Mouse (Mus musculus) embryonic facial prominence, embryonic 12.5 days (tissue): ENCODE results near the gene Sox13. TPM values are rescaled to one million over a fixed set of nuclear protein-coding genes. Genes with fewer than 3 reads are reported as not detected.

Experiments
- ATAC-seq: fragments of 200-750 bp; cut with Nextera tagmentation; 2 replicates; pipeline ENCODE4 v1.8.0; 2017; ENCODE audit not compliant: insufficient number of reproducible peaks, insufficient read depth, low FRiP score, low TSS enrichment
- H3K27ac ChIP-seq: fragments of 300-500 bp; sonication (generic); 2 replicates; pipeline ENCODE4 v1.5.1; 2016; ENCODE audit warnings: mild to moderate bottlenecking
- H3K27me3 ChIP-seq: fragments of 300-500 bp; sonication (generic); 2 replicates; pipeline ENCODE4 v1.6.1; 2016; ENCODE audit warnings: mild to moderate bottlenecking, moderate library complexity
- H3K36me3 ChIP-seq: fragments of 300-500 bp; sonication (generic); 2 replicates; pipeline ENCODE4 v1.6.1; 2016; ENCODE audit warnings: mild to moderate bottlenecking
- H3K4me1 ChIP-seq: fragments of 300-500 bp; sonication (generic); 2 replicates; pipeline ENCODE4 v1.6.1; 2016
- H3K4me2 ChIP-seq: fragments of 300-500 bp; sonication (generic); replicated peaks from 2 replicates; pipeline ENCODE4 v1.6.1; 2016; ENCODE audit warnings: mild to moderate bottlenecking, moderate library complexity
- H3K4me3 ChIP-seq: fragments of 300-500 bp; sonication (generic); 2 replicates; pipeline ENCODE4 v1.5.1; 2016; ENCODE audit warnings: mild to moderate bottlenecking
- H3K9ac ChIP-seq: fragments of 300-500 bp; sonication (generic); 2 replicates; pipeline ENCODE4 v1.6.1; 2016; ENCODE audit warnings: mild to moderate bottlenecking, moderate library complexity
- H3K9me3 ChIP-seq: fragments of 300-500 bp; sonication (generic); 2 replicates; pipeline ENCODE4 v1.6.1; 2016; ENCODE audit warnings: mild to moderate bottlenecking, moderate library complexity
- WGBS: fragments of 180-500 bp; shearing (Covaris S2); methylation state at CpG from one replicate; pipeline ENCODE4 v1.1.7; 2016; 5-methylcytosine and 5-hydroxymethylcytosine counted together
- polyA plus RNA-seq: library from polyadenylated mRNA; unstranded; fragments of >200 nt; fragmentation: Nextera tagmentation; extraction: Ambion mirVana; gene quantifications from 2 replicates; pipeline ENCODE4 v1.2.1, GENCODE M21; 2016

The Sox13 gene
- polyA plus RNA-seq, 1 experiment from 2014 or later, result 9.4 TPM

- H3K27ac ChIP-seq, result 0 out of 2 replicates have a peak overlapping the region, but pooled peaks have one; percentile 73
- peak overlapping the region; percentile 75 for H3K4me3 ChIP-seq
- WGBS, result 0% methylated on average over 31 of the region's 31 CpGs
- peaks cover 22% of the 10 kb centered on the region for H3K4me1 ChIP-seq
- no peak for ATAC-seq
- no peaks in the 10 kb centered on the region; the same call in 1 of the 2 replicates for H3K27me3 ChIP-seq
- H3K36me3 ChIP-seq, result no peaks in the 10 kb centered on the region
- peak overlapping the region; percentile 60 for H3K9ac ChIP-seq
- no peaks in the 10 kb centered on the region for H3K9me3 ChIP-seq
- peak overlapping the region; percentile 99 for H3K4me2 ChIP-seq
Observed at GRCm38 (mm10) chr1:133423166-133423542, 1.0 kb downstream of the Sox13 start.

- H3K27ac ChIP-seq, result peak overlapping the region; percentile 36; the same call in 1 of the 2 replicates
- under 1% methylated on average over 29 of the region's 29 CpGs for WGBS
Observed at GRCm38 (mm10) chr1:133422615-133423161, 1.5 kb downstream of the Sox13 start.

GRCm38 (mm10) chr1:133421975-133422570, 2.1 kb downstream of the Sox13 start:
- Histone ChIP-seq H3K27ac (no peak overlapping the region), H3K27me3 (no peaks in the 10 kb centered on the region; the same call in 1 of the 2 replicates), H3K9me3 (no peaks in the 10 kb centered on the region), H3K9ac (peak overlapping the region; percentile 60), H3K36me3 (no peaks in the 10 kb centered on the region), H3K4me2 (peak overlapping the region; percentile 99), H3K4me3 (peak overlapping the region; percentile 75), H3K4me1 (peaks cover 30% of the 10 kb centered on the region)
- ATAC-seq, result no peak
- whole genome bisulfite sequencing, result 39% methylated on average over 16 of the region's 16 CpGs

More at GRCm38 (mm10) chr1:133422615-133423161, 1.5 kb downstream of the Sox13 start:
- H3K9ac ChIP-seq, result peak overlapping the region; percentile 60
- H3K27me3 ChIP-seq, result no peaks in the 10 kb centered on the region; the same call in 1 of the 2 replicates
- H3K9me3 ChIP-seq, result no peaks in the 10 kb centered on the region
- no peaks in the 10 kb centered on the region for H3K36me3 ChIP-seq
- H3K4me2 ChIP-seq, result peak overlapping the region; percentile 99
- peaks cover 27% of the 10 kb centered on the region for H3K4me1 ChIP-seq
- peak overlapping the region; percentile 75 for H3K4me3 ChIP-seq
- ATAC-seq, result no peak

GRCm38 (mm10) chr1:133421061-133421460, 3.1 kb downstream of the Sox13 start:
- H3K4me2 ChIP-seq, result no peak overlapping the region
- WGBS, result 55% methylated on average over 2 of the region's 2 CpGs
- no peaks in the 10 kb centered on the region for H3K9me3 ChIP-seq
- H3K27ac ChIP-seq, result no peak overlapping the region
- no peak overlapping the region for H3K4me3 ChIP-seq
- ATAC-seq, result no peak
- H3K36me3 ChIP-seq, result no peaks in the 10 kb centered on the region
- H3K4me1 ChIP-seq, result peaks cover 30% of the 10 kb centered on the region
- H3K9ac ChIP-seq, result no peak overlapping the region
- no peaks in the 10 kb centered on the region; the same call in 1 of the 2 replicates for H3K27me3 ChIP-seq

- no peaks in the 10 kb centered on the region for H3K36me3 ChIP-seq
- H3K4me2 ChIP-seq, result no peak overlapping the region
- H3K27ac ChIP-seq, result no peak overlapping the region
- H3K27me3 ChIP-seq, result no peaks in the 10 kb centered on the region; the same call in 1 of the 2 replicates
- 43% methylated on average over 3 of the region's 3 CpGs for WGBS
- H3K9ac ChIP-seq, result no peak overlapping the region
- H3K4me3 ChIP-seq, result no peak overlapping the region
- no peak for ATAC-seq
- H3K4me1 ChIP-seq, result peaks cover 30% of the 10 kb centered on the region
- H3K9me3 ChIP-seq, result no peaks in the 10 kb centered on the region
Observed at GRCm38 (mm10) chr1:133420491-133420890, 3.7 kb downstream of the Sox13 start.

GRCm38 (mm10) chr1:133419178-133419834, 4.9 kb downstream of the Sox13 start:
- Histone ChIP-seq H3K36me3 (no peaks in the 10 kb centered on the region), H3K9ac (no peak overlapping the region), H3K4me3 (no peak overlapping the region), H3K4me2 (no peak overlapping the region), H3K27me3 (no peaks in the 10 kb centered on the region; the same call in 1 of the 2 replicates), H3K27ac (no peak overlapping the region; the same call in 1 of the 2 replicates), H3K9me3 (no peaks in the 10 kb centered on the region), H3K4me1 (peaks cover 34% of the 10 kb centered on the region)
- ATAC-seq, result no peak
- WGBS, result 83% methylated on average over 3 of the region's 3 CpGs

- no peaks in the 10 kb centered on the region for H3K9me3 ChIP-seq
- H3K4me1 ChIP-seq, result peaks cover 34% of the 10 kb centered on the region
- peak overlapping the region; percentile 52 for H3K4me2 ChIP-seq
- H3K36me3 ChIP-seq, result no peaks in the 10 kb centered on the region
- H3K27me3 ChIP-seq, result no peaks in the 10 kb centered on the region; the same call in 1 of the 2 replicates
- peak overlapping the region; percentile 21 for H3K4me3 ChIP-seq
- peak overlapping the region; percentile 36; the same call in 1 of the 2 replicates for H3K9ac ChIP-seq
- peak overlapping the region; percentile 19 for H3K27ac ChIP-seq
- ATAC-seq, result no peak
- WGBS, result 6% methylated on average over 28 of the region's 28 CpGs
Observed at GRCm38 (mm10) chr1:133418164-133418800, 5.9 kb downstream of the Sox13 start.

- H3K9ac ChIP-seq, result no peak overlapping the region
- WGBS, result 68% methylated on average over 1 of the region's 1 CpGs
- no peak for ATAC-seq
- H3K4me2 ChIP-seq, result peak overlapping the region; percentile 52; the same call in 1 of the 2 replicates
- no peaks in the 10 kb centered on the region for H3K36me3 ChIP-seq
- H3K27ac ChIP-seq, result no peak overlapping the region; the same call in 1 of the 2 replicates
- H3K9me3 ChIP-seq, result no peaks in the 10 kb centered on the region
- H3K4me3 ChIP-seq, result no peak overlapping the region
- H3K27me3 ChIP-seq, result no peaks in the 10 kb centered on the region
- peaks cover 32% of the 10 kb centered on the region for H3K4me1 ChIP-seq
Observed at GRCm38 (mm10) chr1:133417539-133417938, 6.6 kb downstream of the Sox13 start.

GRCm38 (mm10) chr1:133417113-133417512, 7.1 kb downstream of the Sox13 start:
- no peak overlapping the region for H3K4me3 ChIP-seq
- H3K27ac ChIP-seq, result no peak overlapping the region
- H3K9ac ChIP-seq, result no peak overlapping the region
- peaks cover 28% of the 10 kb centered on the region for H3K4me1 ChIP-seq
- no peak overlapping the region for H3K4me2 ChIP-seq
- H3K9me3 ChIP-seq, result no peaks in the 10 kb centered on the region
- H3K36me3 ChIP-seq, result no peaks in the 10 kb centered on the region
- 68% methylated on average over 3 of the region's 3 CpGs for WGBS
- no peak for ATAC-seq
- H3K27me3 ChIP-seq, result no peaks in the 10 kb centered on the region

- H3K9ac ChIP-seq, result no peak overlapping the region
- H3K4me2 ChIP-seq, result no peak overlapping the region
- no peak for ATAC-seq
- H3K36me3 ChIP-seq, result no peaks in the 10 kb centered on the region
- H3K4me1 ChIP-seq, result peaks cover 26% of the 10 kb centered on the region
- no peaks in the 10 kb centered on the region for H3K9me3 ChIP-seq
- H3K4me3 ChIP-seq, result no peak overlapping the region
- H3K27ac ChIP-seq, result no peak overlapping the region
- H3K27me3 ChIP-seq, result no peaks in the 10 kb centered on the region
- 94% methylated on average over 7 of the region's 7 CpGs for WGBS
Observed at GRCm38 (mm10) chr1:133416472-133416871, 7.7 kb downstream of the Sox13 start.

- no peak overlapping the region for H3K27ac ChIP-seq
Observed at GRCm38 (mm10) chr1:133415505-133415904, 8.7 kb downstream of the Sox13 start.

More at GRCm38 (mm10) chr1:133415505-133415904, 8.7 kb downstream of the Sox13 start:
- Histone ChIP-seq H3K4me3 (no peak overlapping the region), H3K4me2 (no peak overlapping the region), H3K27me3 (no peaks in the 10 kb centered on the region), H3K9me3 (no peaks in the 10 kb centered on the region), H3K9ac (no peak overlapping the region), H3K4me1 (peaks cover 22% of the 10 kb centered on the region), H3K36me3 (no peaks in the 10 kb centered on the region)
- WGBS, result 66% methylated on average over 6 of the region's 6 CpGs
- no peak for ATAC-seq
